Mouse (Mus musculus) E14TG2a.4 (cell line): ENCODE results near the gene Bbx.

Experiments
- CTCF ChIP-seq: conservative IDR thresholded peaks from 2 replicates; pipeline ENCODE4 v1.5.1; 2014; ENCODE audit warnings: low read length
- NANOG ChIP-seq: IDR thresholded peaks from 2 replicates; pipeline ENCODE4 v1.6.1; 2014; ENCODE audit warnings: borderline replicate concordance, low read length, mixed read lengths
- POU5F1 ChIP-seq: IDR thresholded peaks from 2 replicates; pipeline ENCODE4 v1.6.1; 2014; ENCODE audit warnings: low read length, borderline replicate concordance

DNA sequence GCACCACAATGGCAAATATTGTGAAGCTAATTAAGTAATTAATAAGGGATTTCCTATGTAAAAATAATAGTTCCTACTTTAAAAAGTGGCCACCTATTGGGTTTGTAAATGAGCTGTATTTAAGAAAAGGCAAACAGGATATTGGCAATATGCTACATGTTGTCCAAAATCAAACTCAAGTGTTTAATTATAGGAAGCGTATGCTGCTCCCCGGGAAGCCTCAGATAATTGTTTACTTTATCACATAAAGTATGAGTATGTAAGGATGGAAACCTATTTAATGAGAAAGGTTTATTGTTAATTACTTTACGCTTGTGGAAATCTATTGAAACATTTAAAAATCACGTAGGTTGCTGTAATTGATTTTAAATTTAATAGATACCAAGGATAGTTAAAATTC lies 159.4 kb downstream of the Bbx start:
- no peak for TF ChIP-seq CTCF
- TF ChIP-seq NANOG: no peak
- no peak for TF ChIP-seq POU5F1
